Mouse (Mus musculus): ENCODE data around the gene Fndc3b. TPM values are rescaled to one million over a fixed set of nuclear protein-coding genes. Genes with fewer than 3 reads are reported as not detected.

Gene Fndc3b
- polyA plus RNA-seq, 1 experiment from 2014 or later = 10.0 TPM

GRCm38 (mm10) chr3:27685650-27686208 is 25.4 kb downstream of the Fndc3b start:
- 90% methylated on average over 14 of the region's 14 CpGs for WGBS
- no peak overlapping the region for H3K27ac ChIP-seq (replicated peaks)
- no peak for DNase-seq (ENCODE audit: low spot score)

GRCm38 (mm10) chr3:27685134-27685533 is 26.0 kb downstream of the Fndc3b start:
- Histone ChIP-seq H3K27me3 (replicated peaks; ENCODE audit: low read depth, poor library complexity, severe bottlenecking) (no peaks in the 10 kb centered on the region), H3K27ac (replicated peaks) (no peak overlapping the region), H3K4me3 (no peak overlapping the region), H3K9me3 (no peaks in the 10 kb centered on the region), H3K4me1 (peaks cover 4% of the 10 kb centered on the region), H3K36me3 (replicated peaks) (no peaks in the 10 kb centered on the region; the same call in 1 of the 2 replicates)
- WGBS = 89% methylated on average over 6 of the region's 6 CpGs
- DNase-seq (ENCODE audit: low spot score) = no peak

More at GRCm38 (mm10) chr3:27685650-27686208, 25.4 kb downstream of the Fndc3b start:
- Histone ChIP-seq H3K9me3 (no peaks in the 10 kb centered on the region), H3K36me3 (replicated peaks) (no peaks in the 10 kb centered on the region; the same call in 1 of the 2 replicates), H3K4me3 (no peak overlapping the region), H3K27me3 (replicated peaks; ENCODE audit: low read depth, poor library complexity, severe bottlenecking) (no peaks in the 10 kb centered on the region), H3K4me1 (peaks cover 8% of the 10 kb centered on the region)

GRCm38 (mm10) chr3:27683374-27683773 is 27.7 kb downstream of the Fndc3b start:
- 85% methylated on average over 4 of the region's 4 CpGs for WGBS
- DNase-seq (ENCODE audit: low spot score) = no peak
- no peak overlapping the region for H3K27ac ChIP-seq (replicated peaks)
- H3K4me3 ChIP-seq = no peak overlapping the region
- H3K4me1 ChIP-seq = no peaks in the 10 kb centered on the region
- no peaks in the 10 kb centered on the region; the same call in 1 of the 2 replicates for H3K36me3 ChIP-seq (replicated peaks)
- no peaks in the 10 kb centered on the region for H3K27me3 ChIP-seq (replicated peaks; ENCODE audit: low read depth, poor library complexity, severe bottlenecking)
- no peaks in the 10 kb centered on the region for H3K9me3 ChIP-seq

- Histone ChIP-seq H3K27ac (replicated peaks) (no peak overlapping the region), H3K36me3 (replicated peaks) (no peaks in the 10 kb centered on the region), H3K4me3 (no peak overlapping the region), H3K9me3 (no peaks in the 10 kb centered on the region), H3K4me1 (peaks cover 19% of the 10 kb centered on the region), H3K27me3 (replicated peaks; ENCODE audit: low read depth, poor library complexity, severe bottlenecking) (no peaks in the 10 kb centered on the region)
- WGBS = 80% methylated on average over 6 of the region's 6 CpGs
- no peak for DNase-seq (ENCODE audit: low spot score)
These were observed 33.5 kb downstream of the Fndc3b start for GRCm38 (mm10) chr3:27677574-27677973.

- no peaks in the 10 kb centered on the region for H3K36me3 ChIP-seq (replicated peaks)
- no peak for DNase-seq (ENCODE audit: low spot score)
- 76% methylated on average over 7 of the region's 7 CpGs for WGBS
- H3K4me1 ChIP-seq = peaks cover 52% of the 10 kb centered on the region
- no peaks in the 10 kb centered on the region for H3K9me3 ChIP-seq
- no peaks in the 10 kb centered on the region for H3K27me3 ChIP-seq (replicated peaks; ENCODE audit: low read depth, poor library complexity, severe bottlenecking)
- no peak overlapping the region for H3K4me3 ChIP-seq
- no peak overlapping the region for H3K27ac ChIP-seq (replicated peaks)
These were observed 37.4 kb downstream of the Fndc3b start for GRCm38 (mm10) chr3:27673660-27674059.

GRCm38 (mm10) chr3:27670416-27670815 is 40.7 kb downstream of the Fndc3b start:
- Histone ChIP-seq H3K27me3 (replicated peaks; ENCODE audit: low read depth, poor library complexity, severe bottlenecking) (no peaks in the 10 kb centered on the region), H3K4me1 (peaks cover 59% of the 10 kb centered on the region), H3K36me3 (replicated peaks) (no peaks in the 10 kb centered on the region), H3K4me3 (no peak overlapping the region), H3K27ac (replicated peaks) (peak overlapping the region; percentile 48), H3K9me3 (no peaks in the 10 kb centered on the region)
- DNase-seq (ENCODE audit: low spot score) = peak; percentile 52
- WGBS = 40% methylated on average over 12 of the region's 12 CpGs

- no peaks in the 10 kb centered on the region for H3K36me3 ChIP-seq (replicated peaks)
- H3K4me1 ChIP-seq = peaks cover 54% of the 10 kb centered on the region
- no peak overlapping the region for H3K27ac ChIP-seq (replicated peaks)
- DNase-seq (ENCODE audit: low spot score) = no peak
- WGBS = 79% methylated on average over 4 of the region's 4 CpGs
- no peaks in the 10 kb centered on the region for H3K27me3 ChIP-seq (replicated peaks; ENCODE audit: low read depth, poor library complexity, severe bottlenecking)
- no peak overlapping the region for H3K4me3 ChIP-seq
- H3K9me3 ChIP-seq = no peaks in the 10 kb centered on the region
These were observed 43.8 kb downstream of the Fndc3b start for GRCm38 (mm10) chr3:27667280-27667679.

GRCm38 (mm10) chr3:27665338-27665737 is 45.8 kb downstream of the Fndc3b start:
- H3K4me3 ChIP-seq = no peak overlapping the region
- 0% methylated on average over 1 of the region's 1 CpGs for WGBS

GRCm38 (mm10) chr3:27663221-27663620 is 47.9 kb downstream of the Fndc3b start:
- no peak overlapping the region for H3K27ac ChIP-seq (replicated peaks)
- H3K27me3 ChIP-seq (replicated peaks; ENCODE audit: low read depth, poor library complexity, severe bottlenecking) = no peaks in the 10 kb centered on the region
- H3K4me1 ChIP-seq = peaks cover 28% of the 10 kb centered on the region
- no peak overlapping the region for H3K4me3 ChIP-seq
- WGBS = 70% methylated on average over 5 of the region's 5 CpGs
- no peak for DNase-seq (ENCODE audit: low spot score)
- no peaks in the 10 kb centered on the region for H3K9me3 ChIP-seq
- no peaks in the 10 kb centered on the region for H3K36me3 ChIP-seq (replicated peaks)

More at GRCm38 (mm10) chr3:27665338-27665737, 45.8 kb downstream of the Fndc3b start:
- H3K27ac ChIP-seq (replicated peaks) = no peak overlapping the region
- no peaks in the 10 kb centered on the region for H3K9me3 ChIP-seq
- no peaks in the 10 kb centered on the region for H3K27me3 ChIP-seq (replicated peaks; ENCODE audit: low read depth, poor library complexity, severe bottlenecking)
- H3K36me3 ChIP-seq (replicated peaks) = no peaks in the 10 kb centered on the region
- DNase-seq (ENCODE audit: low spot score) = peak; percentile 31
- peaks cover 36% of the 10 kb centered on the region for H3K4me1 ChIP-seq

GRCm38 (mm10) chr3:27658198-27658763 is 52.8 kb downstream of the Fndc3b start:
- Histone ChIP-seq H3K27me3 (replicated peaks; ENCODE audit: low read depth, poor library complexity, severe bottlenecking) (no peaks in the 10 kb centered on the region), H3K4me3 (no peak overlapping the region), H3K36me3 (replicated peaks) (no peaks in the 10 kb centered on the region), H3K4me1 (peaks cover 46% of the 10 kb centered on the region), H3K9me3 (no peaks in the 10 kb centered on the region), H3K27ac (replicated peaks) (no peak overlapping the region)
- 87% methylated on average over 4 of the region's 4 CpGs for WGBS
- no peak for DNase-seq (ENCODE audit: low spot score)

GRCm38 (mm10) chr3:27656764-27657390 is 54.2 kb downstream of the Fndc3b start:
- H3K27me3 ChIP-seq (replicated peaks; ENCODE audit: low read depth, poor library complexity, severe bottlenecking) = no peaks in the 10 kb centered on the region
- H3K27ac ChIP-seq (replicated peaks) = no peak overlapping the region
- peaks cover 49% of the 10 kb centered on the region for H3K4me1 ChIP-seq
- WGBS = 50% methylated on average over 7 of the region's 7 CpGs
- H3K4me3 ChIP-seq = no peak overlapping the region
- H3K36me3 ChIP-seq (replicated peaks) = no peaks in the 10 kb centered on the region
- DNase-seq (ENCODE audit: low spot score) = peak; percentile 25
- H3K9me3 ChIP-seq = no peaks in the 10 kb centered on the region

GRCm38 (mm10) chr3:27655673-27656072 is 55.4 kb downstream of the Fndc3b start:
- Histone ChIP-seq H3K9me3 (no peaks in the 10 kb centered on the region), H3K4me1 (peaks cover 60% of the 10 kb centered on the region), H3K4me3 (no peak overlapping the region), H3K27ac (replicated peaks) (no peak overlapping the region), H3K36me3 (replicated peaks) (no peaks in the 10 kb centered on the region), H3K27me3 (replicated peaks; ENCODE audit: low read depth, poor library complexity, severe bottlenecking) (no peaks in the 10 kb centered on the region)
- WGBS = 64% methylated on average over 4 of the region's 4 CpGs
- DNase-seq (ENCODE audit: low spot score) = no peak

- H3K4me1 ChIP-seq = peaks cover 60% of the 10 kb centered on the region
- WGBS = 86% methylated on average over 11 of the region's 11 CpGs
- H3K27me3 ChIP-seq (replicated peaks; ENCODE audit: low read depth, poor library complexity, severe bottlenecking) = no peaks in the 10 kb centered on the region
- no peaks in the 10 kb centered on the region for H3K9me3 ChIP-seq
- no peaks in the 10 kb centered on the region for H3K36me3 ChIP-seq (replicated peaks)
- H3K27ac ChIP-seq (replicated peaks) = no peak overlapping the region
- DNase-seq (ENCODE audit: low spot score) = no peak
- H3K4me3 ChIP-seq = no peak overlapping the region
These were observed 56.1 kb downstream of the Fndc3b start for GRCm38 (mm10) chr3:27655042-27655441.

Data from embryonic facial prominence, embryonic 10.5 days (tissue).